Mouse (Mus musculus): ENCODE results near the gene Nrxn3.

Nrxn3 gene

DNA sequence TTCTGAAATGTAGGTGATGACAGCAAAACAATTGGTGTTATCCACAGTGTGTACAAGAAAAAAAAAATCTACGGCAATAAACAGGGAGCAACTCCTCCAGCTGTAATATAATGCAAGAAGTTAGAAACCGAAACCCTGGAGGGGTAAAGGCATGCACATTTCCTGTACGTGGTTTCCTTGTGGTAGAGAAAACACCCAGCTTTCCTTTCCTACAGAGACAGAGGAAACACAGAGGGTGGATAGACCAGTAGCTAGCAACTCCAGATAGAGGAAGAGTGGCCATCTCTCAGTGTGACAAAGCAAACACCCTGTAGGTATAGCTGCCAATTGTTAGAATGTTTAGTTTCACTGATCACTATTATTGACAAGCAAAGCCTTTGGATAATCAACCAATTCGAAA, 642.2 kb downstream of the Nrxn3 start:
- no peak for DNase-seq

- no peak for DNase-seq
Observed at GRCm38 (mm10) chr12:89369939-89370338, 647.3 kb downstream of the Nrxn3 start.

DNA sequence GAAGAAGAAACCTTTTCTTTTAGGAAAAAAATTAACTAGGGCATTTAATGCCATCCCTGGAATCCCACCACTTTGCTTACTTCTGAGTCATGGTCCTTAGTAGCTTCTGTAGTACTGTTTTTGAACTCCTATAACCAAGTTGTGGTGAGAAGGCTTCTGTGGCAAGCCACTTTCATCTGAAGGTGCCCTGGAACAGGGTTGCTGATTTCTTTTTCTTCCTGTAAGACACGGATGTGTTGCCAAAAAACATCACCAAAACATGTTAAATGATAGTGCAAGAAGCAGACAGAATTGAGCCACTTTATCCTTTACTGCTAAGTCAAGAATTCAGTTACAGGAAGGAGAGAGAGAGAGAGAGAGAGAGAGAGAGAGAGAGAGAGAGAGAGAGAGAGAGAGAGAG, 653.9 kb downstream of the Nrxn3 start:
- DNase-seq: no peak

GRCm38 (mm10) chr12:89377051-89377643, 654.5 kb downstream of the Nrxn3 start:
- DNase-seq: peak; percentile 56

DNA sequence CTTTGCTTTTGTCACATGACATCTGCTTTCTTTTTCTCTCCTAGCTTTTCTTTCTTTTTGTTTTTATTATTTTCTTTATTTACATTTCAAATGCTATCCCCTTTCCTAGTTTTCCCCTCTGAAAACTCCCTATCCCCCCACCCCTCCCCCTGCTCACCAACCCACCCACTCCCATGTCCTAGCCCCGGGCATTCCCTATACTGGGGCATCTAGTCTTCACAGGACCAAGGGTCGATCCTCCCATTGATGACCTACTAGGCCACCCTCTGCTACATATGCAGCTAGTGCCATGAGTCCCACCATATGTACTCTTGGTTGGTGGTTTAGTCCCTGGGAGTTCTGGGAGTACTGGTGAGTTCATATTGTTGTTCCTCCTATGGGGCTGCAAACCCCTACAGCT, 655.0 kb downstream of the Nrxn3 start:
- no peak for DNase-seq

GRCm38 (mm10) chr12:89383254-89383653, 660.6 kb downstream of the Nrxn3 start:
- no peak for DNase-seq

- no peak for DNase-seq
Observed at GRCm38 (mm10) chr12:89395121-89395792, 672.6 kb downstream of the Nrxn3 start.

- DNase-seq: no peak
Observed at GRCm38 (mm10) chr12:89436519-89436918, 713.8 kb downstream of the Nrxn3 start.

GRCm38 (mm10) chr12:89442323-89443038, 719.8 kb downstream of the Nrxn3 start:
- no peak for DNase-seq

GRCm38 (mm10) chr12:89450667-89451298, 728.1 kb downstream of the Nrxn3 start:
- peak; percentile 43 for DNase-seq

DNA sequence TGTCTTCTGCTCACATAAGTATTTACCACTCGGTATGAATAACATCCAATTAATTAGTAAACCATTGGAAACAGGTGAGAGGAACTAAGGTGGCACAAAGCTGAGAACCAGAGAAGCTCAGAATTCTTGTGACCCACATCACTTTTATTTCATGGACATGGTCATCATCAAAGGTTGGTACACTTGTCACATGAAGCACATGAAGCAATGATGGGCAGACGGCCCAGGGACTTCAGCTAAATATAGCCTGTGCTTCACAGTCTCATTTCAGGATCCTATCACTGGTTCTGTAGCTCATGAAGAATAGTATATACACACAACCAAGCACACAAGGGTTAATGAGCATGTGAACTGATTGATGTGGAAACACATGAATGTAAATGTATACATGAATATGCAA, 747.5 kb downstream of the Nrxn3 start:
- no peak for DNase-seq

- DNase-seq: no peak
Observed at GRCm38 (mm10) chr12:89471289-89471688, 748.6 kb downstream of the Nrxn3 start.

GRCm38 (mm10) chr12:89471874-89472273, 749.2 kb downstream of the Nrxn3 start:
- no peak for DNase-seq

DNA sequence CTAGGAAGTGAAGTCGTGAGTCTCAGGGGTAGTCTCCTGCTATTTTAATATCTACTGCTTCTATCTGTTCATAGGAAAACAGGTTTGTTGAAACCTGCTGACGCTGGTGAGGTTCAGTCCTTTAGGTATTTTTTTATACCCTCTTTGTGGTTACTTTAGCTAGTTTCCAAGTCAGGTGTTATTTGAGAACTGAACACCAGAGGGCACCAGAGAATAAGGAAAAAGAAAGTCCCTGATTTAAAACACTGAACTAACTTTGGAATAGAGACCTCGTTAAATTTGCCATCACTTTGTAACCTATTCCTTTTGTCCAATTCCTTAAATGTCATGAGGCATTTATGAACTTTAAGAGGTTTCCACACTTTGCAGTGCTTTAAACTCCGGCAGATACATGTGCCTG, 756.4 kb downstream of the Nrxn3 start:
- peak; percentile 13 for DNase-seq

DNA sequence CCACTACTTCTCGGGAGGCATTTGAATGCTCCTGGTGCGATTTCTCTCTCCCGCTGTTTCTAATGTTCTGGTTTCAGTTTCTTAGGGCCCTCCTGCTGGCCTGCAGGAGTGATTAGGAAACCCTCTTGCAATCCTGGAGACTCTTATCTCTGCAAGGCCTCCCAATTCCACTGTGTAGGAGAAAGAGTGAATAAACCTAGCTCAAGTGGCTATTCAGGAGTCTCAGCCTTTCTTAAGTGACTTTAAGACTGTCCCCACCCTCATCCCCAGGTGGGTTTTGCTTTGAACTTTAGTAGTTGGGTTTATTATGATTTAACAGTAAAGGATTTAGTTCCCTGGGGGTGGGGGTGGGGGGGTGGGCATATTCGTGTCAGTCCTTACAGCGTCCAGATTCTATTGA, 759.5 kb downstream of the Nrxn3 start:
- DNase-seq: no peak

DNA sequence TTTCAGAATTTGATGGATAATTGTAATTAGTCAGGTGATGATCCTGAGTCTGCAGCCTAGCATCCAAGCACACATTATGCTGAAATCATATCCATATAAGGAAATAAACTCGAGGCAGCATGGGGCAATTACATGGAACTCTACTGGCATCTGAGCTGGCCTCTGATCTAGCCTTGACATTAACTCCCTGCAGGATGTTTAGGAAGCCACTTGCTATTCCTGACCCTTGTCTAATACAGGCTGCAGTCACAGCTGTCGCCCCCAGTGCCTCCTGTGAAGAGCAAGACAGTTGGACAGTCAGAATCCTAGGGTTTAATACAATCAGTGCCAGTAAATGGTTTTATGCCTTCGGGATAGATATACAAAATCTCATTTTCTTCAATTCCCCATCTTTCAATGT, 781.4 kb downstream of the Nrxn3 start:
- no peak for DNase-seq

GRCm38 (mm10) chr12:89505121-89505764, 782.6 kb downstream of the Nrxn3 start:
- DNase-seq: peak; percentile 69

DNA sequence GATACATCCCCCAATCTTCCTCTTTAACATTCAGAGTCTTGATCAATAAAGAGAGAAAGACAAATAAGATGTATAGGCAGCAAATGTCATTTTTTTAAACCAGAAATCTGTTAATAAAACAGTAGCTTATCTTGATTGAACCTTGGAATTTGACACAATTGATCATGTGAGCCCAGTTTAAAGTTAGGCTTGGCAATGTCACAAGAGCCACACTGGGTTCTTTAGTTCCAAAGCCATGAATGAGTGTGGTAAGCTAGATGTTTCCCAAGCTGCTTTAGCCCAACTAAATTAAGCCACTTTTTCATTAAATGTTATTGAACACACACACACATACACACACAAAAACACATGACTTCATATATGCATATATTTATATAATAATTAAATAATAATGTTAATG, 786.3 kb downstream of the Nrxn3 start:
- DNase-seq: no peak

DNA sequence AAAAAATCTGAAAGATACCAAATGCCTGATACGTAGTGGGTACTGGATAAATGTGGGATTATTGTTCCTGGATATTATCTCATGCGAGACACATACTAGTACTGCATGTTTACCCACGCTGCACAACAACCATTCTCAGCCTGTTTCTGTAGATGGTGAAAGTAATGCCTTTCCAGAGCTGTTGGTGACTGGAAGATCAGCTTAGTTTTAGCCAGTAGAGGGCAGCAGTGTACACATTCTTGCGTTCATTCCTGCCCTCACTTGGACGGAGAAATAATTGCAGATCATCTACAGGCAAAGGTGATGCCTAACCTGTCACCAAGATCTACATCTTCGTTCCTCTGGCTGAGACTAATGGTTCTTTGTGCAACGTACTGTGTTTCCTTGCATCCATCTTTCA, 791.1 kb downstream of the Nrxn3 start:
- DNase-seq: peak; percentile 36

- DNase-seq: no peak
Observed at GRCm38 (mm10) chr12:89516046-89516445, 793.4 kb downstream of the Nrxn3 start.

DNA sequence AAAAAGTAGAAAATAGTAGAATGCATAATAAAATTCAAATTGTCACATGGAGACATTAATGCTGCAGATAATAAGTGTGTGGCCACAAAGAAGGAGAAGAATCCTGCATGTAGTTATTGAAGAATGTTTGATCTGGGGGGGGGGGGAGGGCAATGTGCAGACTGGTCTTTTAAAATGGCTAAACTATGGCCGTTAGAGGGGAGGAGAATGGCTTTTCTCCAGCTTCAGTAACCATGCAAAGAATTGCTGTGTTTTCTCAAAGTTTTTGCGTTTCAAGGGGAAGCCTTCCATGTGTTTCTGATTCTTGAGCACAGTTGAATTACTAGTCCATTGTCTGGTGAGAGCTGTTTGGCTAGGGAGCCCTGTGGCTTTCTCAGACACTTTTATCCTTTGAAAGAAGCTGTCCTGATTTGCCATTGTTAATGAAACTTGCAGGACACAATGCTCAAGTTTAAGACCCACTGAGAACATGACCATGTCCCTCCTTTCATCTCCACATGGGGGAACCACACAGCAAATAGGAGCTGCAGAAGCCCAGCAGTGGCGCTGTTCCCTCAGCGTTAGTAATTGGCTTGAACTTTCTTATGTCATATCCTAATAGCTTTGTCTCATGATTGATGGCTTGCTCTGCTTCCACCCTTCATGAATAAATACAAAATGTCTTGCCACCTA, 808.1 kb downstream of the Nrxn3 start:
- DNase-seq: no peak

GRCm38 (mm10) chr12:89551291-89551690, 828.6 kb downstream of the Nrxn3 start:
- peak; percentile 18 for DNase-seq

Measured in right cerebral cortex, postnatal 14 days (tissue).